Mouse (Mus musculus): ENCODE results near the gene 1700025G04Rik.

The 1700025G04Rik gene

GRCm38 (mm10) chr1:151995948-151996697 lies 93.8 kb downstream of the 1700025G04Rik start:
- DNase-seq (ENCODE audit: low read depth, low spot score), result no peak

- DNase-seq (ENCODE audit: low read depth, low spot score), result no peak
These were observed 95.7 kb downstream of the 1700025G04Rik start for GRCm38 (mm10) chr1:151994271-151994670.

- no peak for DNase-seq (ENCODE audit: low read depth, low spot score)
These were observed 98.4 kb downstream of the 1700025G04Rik start for GRCm38 (mm10) chr1:151991505-151991904.

GRCm38 (mm10) chr1:151990615-151991014 lies 99.3 kb downstream of the 1700025G04Rik start:
- DNase-seq (ENCODE audit: low read depth, low spot score), result no peak

GRCm38 (mm10) chr1:151988713-151989112 lies 101.2 kb downstream of the 1700025G04Rik start:
- DNase-seq (ENCODE audit: low read depth, low spot score), result no peak

GRCm38 (mm10) chr1:151988066-151988465 lies 101.9 kb downstream of the 1700025G04Rik start:
- DNase-seq (ENCODE audit: low read depth, low spot score), result no peak

GRCm38 (mm10) chr1:151986024-151986778 lies 103.7 kb downstream of the 1700025G04Rik start:
- no peak for DNase-seq (ENCODE audit: low read depth, low spot score)

GRCm38 (mm10) chr1:151985056-151985455 lies 104.9 kb downstream of the 1700025G04Rik start:
- DNase-seq (ENCODE audit: low read depth, low spot score), result no peak

GRCm38 (mm10) chr1:151983991-151984390 lies 105.9 kb downstream of the 1700025G04Rik start:
- no peak for DNase-seq (ENCODE audit: low read depth, low spot score)

GRCm38 (mm10) chr1:151980498-151980897 lies 109.4 kb downstream of the 1700025G04Rik start:
- no peak for DNase-seq (ENCODE audit: low read depth, low spot score)

- DNase-seq (ENCODE audit: low read depth, low spot score), result no peak
These were observed 110.0 kb downstream of the 1700025G04Rik start for GRCm38 (mm10) chr1:151979803-151980456.

- DNase-seq (ENCODE audit: low read depth, low spot score), result no peak
These were observed 111.2 kb downstream of the 1700025G04Rik start for GRCm38 (mm10) chr1:151978751-151979150.

GRCm38 (mm10) chr1:151977596-151977995 lies 112.3 kb downstream of the 1700025G04Rik start:
- DNase-seq (ENCODE audit: low read depth, low spot score), result no peak

- DNase-seq (ENCODE audit: low read depth, low spot score), result no peak
These were observed 113.1 kb downstream of the 1700025G04Rik start for GRCm38 (mm10) chr1:151976850-151977249.

- DNase-seq (ENCODE audit: low read depth, low spot score), result no peak
These were observed 114.2 kb downstream of the 1700025G04Rik start for GRCm38 (mm10) chr1:151975418-151976379.

- DNase-seq (ENCODE audit: low read depth, low spot score), result no peak
These were observed 115.0 kb downstream of the 1700025G04Rik start for GRCm38 (mm10) chr1:151974887-151975286.

GRCm38 (mm10) chr1:151974424-151974823 lies 115.5 kb downstream of the 1700025G04Rik start:
- no peak for DNase-seq (ENCODE audit: low read depth, low spot score)

- no peak for DNase-seq (ENCODE audit: low read depth, low spot score)
These were observed 116.7 kb downstream of the 1700025G04Rik start for GRCm38 (mm10) chr1:151973110-151973700.

- DNase-seq (ENCODE audit: low read depth, low spot score), result no peak
These were observed 118.3 kb downstream of the 1700025G04Rik start for GRCm38 (mm10) chr1:151971581-151971980.

GRCm38 (mm10) chr1:151968126-151968525 lies 121.8 kb downstream of the 1700025G04Rik start:
- no peak for DNase-seq (ENCODE audit: low read depth, low spot score)

- DNase-seq (ENCODE audit: low read depth, low spot score), result no peak
These were observed 125.1 kb downstream of the 1700025G04Rik start for GRCm38 (mm10) chr1:151964811-151965210.
